Mouse (Mus musculus): Measurements from ENCODE around the gene Clock. TPM values are rescaled to one million over a fixed set of nuclear protein-coding genes. Genes with fewer than 3 reads are reported as not detected.

Gene Clock
- polyA plus RNA-seq, 1 experiment from 2014 or later, result 11.0 TPM

GRCm38 (mm10) chr5:76308206-76308605, 3.6 kb upstream of the Clock start:
- no peak overlapping the region for H3K4me3 ChIP-seq (replicated peaks)
- H3K9me3 ChIP-seq (replicated peaks), result no peaks in the 10 kb centered on the region
- no peak overlapping the region for H3K4me2 ChIP-seq
- 59% methylated on average over 2 of the region's 2 CpGs for WGBS
- ATAC-seq (replicated peaks; ENCODE audit: low FRiP score), result no peak
- H3K9ac ChIP-seq, result no peak overlapping the region
- H3K27ac ChIP-seq, result no peak overlapping the region
- H3K36me3 ChIP-seq, result no peaks in the 10 kb centered on the region
- H3K27me3 ChIP-seq, result no peaks in the 10 kb centered on the region
- peaks cover 10% of the 10 kb centered on the region for H3K4me1 ChIP-seq

- no peak for ATAC-seq (replicated peaks; ENCODE audit: low FRiP score)
- Histone ChIP-seq H3K36me3 (no peaks in the 10 kb centered on the region), H3K4me2 (peak overlapping the region; percentile 93; the same call in 1 of the 2 replicates), H3K4me1 (peaks cover 16% of the 10 kb centered on the region), H3K27me3 (no peaks in the 10 kb centered on the region), H3K27ac (0 out of 2 replicates have a peak overlapping the region, but pooled peaks have one; percentile 58), H3K9me3 (replicated peaks) (no peaks in the 10 kb centered on the region), H3K4me3 (replicated peaks) (no peak overlapping the region), H3K9ac (no peak overlapping the region)
- WGBS, result 26% methylated on average over 3 of the region's 3 CpGs
Observed at GRCm38 (mm10) chr5:76306261-76306660, 1.7 kb upstream of the Clock start.

GRCm38 (mm10) chr5:76305616-76306015, 1.0 kb upstream of the Clock start:
- ATAC-seq (replicated peaks; ENCODE audit: low FRiP score), result peak; percentile 20; the same call in 1 of the 2 replicates
- H3K27me3 ChIP-seq, result no peaks in the 10 kb centered on the region
- peak overlapping the region; percentile 93 for H3K4me2 ChIP-seq
- no peaks in the 10 kb centered on the region for H3K36me3 ChIP-seq
- H3K9ac ChIP-seq, result no peak overlapping the region
- H3K27ac ChIP-seq, result peak overlapping the region; percentile 58
- peaks cover 16% of the 10 kb centered on the region for H3K4me1 ChIP-seq
- 2% methylated on average over 8 of the region's 8 CpGs for WGBS
- H3K9me3 ChIP-seq (replicated peaks), result no peaks in the 10 kb centered on the region
- H3K4me3 ChIP-seq (replicated peaks), result peak overlapping the region; percentile 99

GRCm38 (mm10) chr5:76303745-76304451, 694 bp downstream of the Clock start:
- H3K4me1 ChIP-seq, result peaks cover 16% of the 10 kb centered on the region
- peak overlapping the region; percentile 93 for H3K4me2 ChIP-seq
- peak overlapping the region; percentile 99 for H3K4me3 ChIP-seq (replicated peaks)
- ATAC-seq (replicated peaks; ENCODE audit: low FRiP score), result peak; percentile 77
- H3K27ac ChIP-seq, result peak overlapping the region; percentile 98
- peak overlapping the region; percentile 89 for H3K9ac ChIP-seq
- no peaks in the 10 kb centered on the region for H3K27me3 ChIP-seq
- H3K36me3 ChIP-seq, result no peaks in the 10 kb centered on the region
- no peaks in the 10 kb centered on the region for H3K9me3 ChIP-seq (replicated peaks)
- WGBS, result under 1% methylated on average over 78 of the region's 100 CpGs

- Histone ChIP-seq H3K36me3 (no peaks in the 10 kb centered on the region), H3K27me3 (no peaks in the 10 kb centered on the region), H3K4me2 (peak overlapping the region; percentile 93), H3K9me3 (replicated peaks) (no peaks in the 10 kb centered on the region), H3K9ac (peak overlapping the region; percentile 89), H3K27ac (peak overlapping the region; percentile 98), H3K4me3 (replicated peaks) (peak overlapping the region; percentile 99), H3K4me1 (peaks cover 16% of the 10 kb centered on the region)
- no peak for ATAC-seq (replicated peaks; ENCODE audit: low FRiP score)
- WGBS, result 3% methylated on average over 11 of the region's 11 CpGs
Observed at GRCm38 (mm10) chr5:76303379-76303744, 1.2 kb downstream of the Clock start.

GRCm38 (mm10) chr5:76302009-76302408, 2.6 kb downstream of the Clock start:
- Histone ChIP-seq H3K4me2 (no peak overlapping the region), H3K9me3 (replicated peaks) (no peaks in the 10 kb centered on the region), H3K27me3 (no peaks in the 10 kb centered on the region), H3K9ac (no peak overlapping the region), H3K36me3 (no peaks in the 10 kb centered on the region), H3K27ac (no peak overlapping the region), H3K4me1 (peaks cover 16% of the 10 kb centered on the region), H3K4me3 (replicated peaks) (no peak overlapping the region)
- WGBS, result 82% methylated on average over 2 of the region's 2 CpGs
- no peak for ATAC-seq (replicated peaks; ENCODE audit: low FRiP score)

GRCm38 (mm10) chr5:76289234-76289691, 15.3 kb downstream of the Clock start:
- no peak overlapping the region for H3K9ac ChIP-seq
- no peak overlapping the region for H3K27ac ChIP-seq
- no peaks in the 10 kb centered on the region for H3K27me3 ChIP-seq
- H3K36me3 ChIP-seq, result no peaks in the 10 kb centered on the region
- H3K4me2 ChIP-seq, result no peak overlapping the region
- no peaks in the 10 kb centered on the region for H3K4me1 ChIP-seq
- ATAC-seq (replicated peaks; ENCODE audit: low FRiP score), result no peak
- WGBS, result 81% methylated on average over 8 of the region's 8 CpGs
- H3K9me3 ChIP-seq (replicated peaks), result no peaks in the 10 kb centered on the region
- H3K4me3 ChIP-seq (replicated peaks), result no peak overlapping the region

- Histone ChIP-seq H3K36me3 (no peaks in the 10 kb centered on the region), H3K9ac (no peak overlapping the region), H3K27me3 (no peaks in the 10 kb centered on the region), H3K27ac (no peak overlapping the region), H3K4me3 (replicated peaks) (no peak overlapping the region), H3K9me3 (replicated peaks) (no peaks in the 10 kb centered on the region), H3K4me2 (no peak overlapping the region), H3K4me1 (no peaks in the 10 kb centered on the region)
- WGBS, result 91% methylated on average over 3 of the region's 3 CpGs
- ATAC-seq (replicated peaks; ENCODE audit: low FRiP score), result no peak
Observed at GRCm38 (mm10) chr5:76288256-76288655, 16.3 kb downstream of the Clock start.

- 73% methylated on average over 5 of the region's 5 CpGs for WGBS
- Histone ChIP-seq H3K9ac (no peak overlapping the region), H3K9me3 (replicated peaks) (no peaks in the 10 kb centered on the region), H3K27ac (no peak overlapping the region), H3K4me1 (no peaks in the 10 kb centered on the region), H3K4me2 (no peak overlapping the region), H3K36me3 (no peaks in the 10 kb centered on the region), H3K4me3 (replicated peaks) (no peak overlapping the region), H3K27me3 (no peaks in the 10 kb centered on the region)
- no peak for ATAC-seq (replicated peaks; ENCODE audit: low FRiP score)
Observed at GRCm38 (mm10) chr5:76287062-76287461, 17.5 kb downstream of the Clock start.

GRCm38 (mm10) chr5:76285699-76286098, 18.9 kb downstream of the Clock start:
- no peak overlapping the region for H3K4me3 ChIP-seq (replicated peaks)
- H3K4me1 ChIP-seq, result no peaks in the 10 kb centered on the region
- no peak overlapping the region for H3K9ac ChIP-seq
- no peak overlapping the region for H3K27ac ChIP-seq
- H3K4me2 ChIP-seq, result no peak overlapping the region
- ATAC-seq (replicated peaks; ENCODE audit: low FRiP score), result no peak
- H3K27me3 ChIP-seq, result no peaks in the 10 kb centered on the region
- no peaks in the 10 kb centered on the region for H3K9me3 ChIP-seq (replicated peaks)
- no peaks in the 10 kb centered on the region for H3K36me3 ChIP-seq
- WGBS, result 54% methylated on average over 4 of the region's 4 CpGs

GRCm38 (mm10) chr5:76283890-76284289, 20.7 kb downstream of the Clock start:
- Histone ChIP-seq H3K27me3 (no peaks in the 10 kb centered on the region), H3K36me3 (no peaks in the 10 kb centered on the region), H3K9ac (no peak overlapping the region), H3K27ac (no peak overlapping the region), H3K4me3 (replicated peaks) (no peak overlapping the region), H3K4me2 (no peak overlapping the region), H3K9me3 (replicated peaks) (no peaks in the 10 kb centered on the region), H3K4me1 (no peaks in the 10 kb centered on the region)
- WGBS, result 83% methylated on average over 1 of the region's 1 CpGs
- no peak for ATAC-seq (replicated peaks; ENCODE audit: low FRiP score)

GRCm38 (mm10) chr5:76274977-76275376, 29.6 kb downstream of the Clock start:
- H3K36me3 ChIP-seq, result peaks cover 12% of the 10 kb centered on the region; the same call in 1 of the 2 replicates
- 83% methylated on average over 4 of the region's 4 CpGs for WGBS
- no peak for ATAC-seq (replicated peaks; ENCODE audit: low FRiP score)
- H3K27me3 ChIP-seq, result no peaks in the 10 kb centered on the region
- no peak overlapping the region for H3K4me3 ChIP-seq (replicated peaks)
- no peak overlapping the region for H3K4me2 ChIP-seq
- no peak overlapping the region for H3K9ac ChIP-seq
- no peaks in the 10 kb centered on the region for H3K9me3 ChIP-seq (replicated peaks)
- no peak overlapping the region for H3K27ac ChIP-seq
- no peaks in the 10 kb centered on the region for H3K4me1 ChIP-seq

- no peak for ATAC-seq (replicated peaks; ENCODE audit: low FRiP score)
- Histone ChIP-seq H3K9ac (no peak overlapping the region), H3K4me1 (no peaks in the 10 kb centered on the region), H3K4me2 (no peak overlapping the region), H3K27ac (no peak overlapping the region), H3K36me3 (peaks cover 18% of the 10 kb centered on the region), H3K4me3 (replicated peaks) (no peak overlapping the region), H3K27me3 (no peaks in the 10 kb centered on the region), H3K9me3 (replicated peaks) (no peaks in the 10 kb centered on the region)
- 91% methylated on average over 3 of the region's 3 CpGs for WGBS
Observed at GRCm38 (mm10) chr5:76250948-76251347, 53.6 kb downstream of the Clock start.

Measured in kidney, embryonic 15.5 days (tissue).